Mouse (Mus musculus): ENCODE results near the gene Lrrn1.

- TF ChIP-seq CTCF (conservative IDR thresholded peaks at IDR 0.05; ENCODE audit: low read length) (no peak), POU5F1 (IDR thresholded peaks at IDR 0.05; ENCODE audit: borderline replicate concordance, low read length) (no peak)
These were observed 15.9 kb upstream of the Lrrn1 start for GRCm38 (mm10) chr6:107513716-107514115.

Data from E14TG2a.4 (cell line).